Mouse (Mus musculus) kidney, adult 9 months (tissue): ENCODE data around the gene Slc35e4.
A peak's percentile ranks its signal among the peaks of the same experiment; 100 is the strongest.
"Not testable (repeated sequence)": the region's sequence is repeated elsewhere in the genome, so short reads cannot be mapped to it uniquely, and the experiment has no call there.

Experiments used
- DNase-seq: peaks from one replicate; pipeline ENCODE4 v3.0.0; 2022

The Slc35e4 gene

GRCm38 (mm10) chr11:3914109-3914840 lies at the start of gene Slc35e4:
TSS of gene Slc35e4 (minus strand) at chr11:3914664.
- peak; percentile 83 for DNase-seq

GRCm38 (mm10) chr11:3963610-3964415 lies 49.3 kb upstream of the Slc35e4 start, which contains the start of gene Pes1:
TSS of gene Pes1 (plus strand) at chr11:3963975.
- DNase-seq, result peak; percentile 92

- DNase-seq, result peak; percentile 65
These were observed 48.7 kb upstream of the Slc35e4 start for GRCm38 (mm10) chr11:3963155-3963554.

GRCm38 (mm10) chr11:3961761-3962160 lies 47.3 kb upstream of the Slc35e4 start:
- no peak for DNase-seq

GRCm38 (mm10) chr11:3960901-3961300 lies 46.4 kb upstream of the Slc35e4 start:
- no peak for DNase-seq

GRCm38 (mm10) chr11:3955371-3955770 lies 40.9 kb upstream of the Slc35e4 start:
- DNase-seq, result peak; percentile 2

GRCm38 (mm10) chr11:3954876-3955275 lies 40.4 kb upstream of the Slc35e4 start:
- DNase-seq, result not testable (repeated sequence)

GRCm38 (mm10) chr11:3946386-3946785 lies 31.9 kb upstream of the Slc35e4 start:
- peak; percentile 11 for DNase-seq

GRCm38 (mm10) chr11:3941371-3941770 lies 26.9 kb upstream of the Slc35e4 start:
- peak; percentile 63 for DNase-seq

GRCm38 (mm10) chr11:3937321-3937874 lies 22.9 kb upstream of the Slc35e4 start:
- peak; percentile 93 for DNase-seq

- peak; percentile 14 for DNase-seq
These were observed 21.9 kb upstream of the Slc35e4 start for GRCm38 (mm10) chr11:3936318-3936717.

GRCm38 (mm10) chr11:3935135-3935534 lies 20.7 kb upstream of the Slc35e4 start:
- DNase-seq, result peak; percentile 66

GRCm38 (mm10) chr11:3933756-3934285 lies 19.4 kb upstream of the Slc35e4 start:
- peak; percentile 83 for DNase-seq

- peak; percentile 98 for DNase-seq
These were observed 17.2 kb upstream of the Slc35e4 start, which contains the start of gene Tcn2 for GRCm38 (mm10) chr11:3931511-3932211. TSS of gene Tcn2 (minus strand) at chr11:3932159.

GRCm38 (mm10) chr11:3930931-3931330 lies 16.5 kb upstream of the Slc35e4 start:
- peak; percentile 71 for DNase-seq

GRCm38 (mm10) chr11:3930019-3930418 lies 15.6 kb upstream of the Slc35e4 start:
- no peak for DNase-seq

- DNase-seq, result no peak
These were observed 11.5 kb upstream of the Slc35e4 start for GRCm38 (mm10) chr11:3925916-3926315.

- DNase-seq, result no peak
These were observed 8.3 kb upstream of the Slc35e4 start for GRCm38 (mm10) chr11:3922731-3923130.

GRCm38 (mm10) chr11:3922115-3922514 lies 7.7 kb upstream of the Slc35e4 start:
- no peak for DNase-seq

- DNase-seq, result peak; percentile 50
These were observed 6.9 kb upstream of the Slc35e4 start for GRCm38 (mm10) chr11:3921281-3921850.

- no peak for DNase-seq
These were observed 6.0 kb upstream of the Slc35e4 start for GRCm38 (mm10) chr11:3920476-3920875.

- peak; percentile 48 for DNase-seq
These were observed 4.3 kb upstream of the Slc35e4 start for GRCm38 (mm10) chr11:3918738-3919137.
